Mouse (Mus musculus) limb, embryonic 13.5 days (tissue): ENCODE results near the gene En1. TPM values are rescaled to one million over a fixed set of nuclear protein-coding genes. Genes with fewer than 3 reads are reported as not detected.

ENCODE experiments used
- ATAC-seq: fragments of 200-750 bp; cut with Nextera tagmentation; 2 replicates; pipeline ENCODE4 v1.8.0; 2017; ENCODE audit warnings: low read depth, moderate number of reproducible peaks, moderate TSS enrichment; ENCODE audit not compliant: low FRiP score
- H3K27ac ChIP-seq: fragments of 300-500 bp; sonication (generic); 2 replicates; pipeline ENCODE4 v1.5.1; 2015; ENCODE audit warnings: inconsistent platforms, mild to moderate bottlenecking, moderate library complexity
- H3K27me3 ChIP-seq: fragments of 300-500 bp; sonication (generic); 2 replicates; pipeline ENCODE4 v1.6.1; 2015; ENCODE audit warnings: mild to moderate bottlenecking, inconsistent platforms
- H3K36me3 ChIP-seq: fragments of 300-500 bp; sonication (generic); 2 replicates; pipeline ENCODE4 v1.6.1; 2015; ENCODE audit warnings: inconsistent platforms, mild to moderate bottlenecking, moderate library complexity
- H3K4me1 ChIP-seq: fragments of 300-500 bp; sonication (generic); 2 replicates; pipeline ENCODE4 v1.6.1; 2015; ENCODE audit warnings: inconsistent platforms
- H3K4me2 ChIP-seq: fragments of 300-500 bp; sonication (generic); replicated peaks from 2 replicates; pipeline ENCODE4 v1.6.1; 2015; ENCODE audit warnings: inconsistent platforms, mild to moderate bottlenecking, moderate library complexity
- H3K4me3 ChIP-seq: fragments of 300-500 bp; sonication (generic); 2 replicates; pipeline ENCODE4 v1.5.1; 2015; ENCODE audit warnings: moderate library complexity, mild to moderate bottlenecking, inconsistent platforms
- H3K9ac ChIP-seq: fragments of 300-500 bp; sonication (generic); 2 replicates; pipeline ENCODE4 v1.6.1; 2015; ENCODE audit warnings: mild to moderate bottlenecking, inconsistent platforms
- H3K9me3 ChIP-seq: fragments of 300-500 bp; sonication (generic); 2 replicates; pipeline ENCODE4 v1.6.1; 2016; ENCODE audit warnings: inconsistent platforms
- WGBS: fragments of 180-500 bp; shearing (Covaris S2); methylation state at CpG from one replicate; pipeline ENCODE4 v1.1.7; 2015; 5-methylcytosine and 5-hydroxymethylcytosine counted together
- polyA plus RNA-seq: library from polyadenylated mRNA; unstranded; fragments of >200 nt; fragmentation: Nextera tagmentation; extraction: Ambion mirVana; gene quantifications from 2 replicates; pipeline ENCODE4 v1.2.1, GENCODE M21; 2015

En1 gene
- 2.1 and 2.6 TPM in 2 replicates for polyA plus RNA-seq

- Histone ChIP-seq H3K9me3 (no peaks in the 10 kb centered on the region), H3K27ac (peak within 1 kb of the TSS; percentile 48; the same call in 1 of the 2 replicates), H3K9ac (peak within 1 kb of the TSS; percentile 75), H3K36me3 (no peaks in the 10 kb centered on the region), H3K4me2 (peak within 1 kb of the TSS; percentile 84), H3K4me1 (peaks cover 28% of the 10 kb centered on the region), H3K27me3 (peaks cover 92% of the 10 kb centered on the region), H3K4me3 (peak within 1 kb of the TSS; percentile 54)
- WGBS, result under 1% methylated on average over 35 of the region's 35 CpGs
- ATAC-seq, result peak; percentile 55
Measured at GRCm38 (mm10) chr1:120602031-120602730, at the start of gene En1. Gene En1, plus strand, starts transcription at chr1:120602418.

GRCm38 (mm10) chr1:120556926-120557846, 45.0 kb upstream of the En1 start:
- Histone ChIP-seq H3K9me3 (no peaks in the 10 kb centered on the region), H3K4me2 (no peak overlapping the region), H3K9ac (no peak overlapping the region), H3K27me3 (peaks cover 4% of the 10 kb centered on the region; the same call in 1 of the 2 replicates), H3K36me3 (no peaks in the 10 kb centered on the region), H3K4me1 (no peaks in the 10 kb centered on the region), H3K27ac (no peak overlapping the region), H3K4me3 (no peak overlapping the region)
- ATAC-seq, result no peak
- WGBS, result 73% methylated on average over 15 of the region's 15 CpGs

- H3K27ac ChIP-seq, result no peak overlapping the region
- WGBS, result 68% methylated on average over 9 of the region's 9 CpGs
- H3K27me3 ChIP-seq, result no peaks in the 10 kb centered on the region
- H3K36me3 ChIP-seq, result no peaks in the 10 kb centered on the region
- no peaks in the 10 kb centered on the region for H3K9me3 ChIP-seq
- no peak overlapping the region for H3K4me3 ChIP-seq
- H3K4me1 ChIP-seq, result no peaks in the 10 kb centered on the region
- H3K9ac ChIP-seq, result no peak overlapping the region
- H3K4me2 ChIP-seq, result no peak overlapping the region
- ATAC-seq, result no peak
Measured at GRCm38 (mm10) chr1:120558341-120559285, 43.6 kb upstream of the En1 start.

GRCm38 (mm10) chr1:120559911-120560310, 42.3 kb upstream of the En1 start:
- 85% methylated on average over 5 of the region's 5 CpGs for WGBS
- no peak for ATAC-seq

GRCm38 (mm10) chr1:120581306-120581705, 20.9 kb upstream of the En1 start:
- Histone ChIP-seq H3K4me1 (no peaks in the 10 kb centered on the region), H3K36me3 (no peaks in the 10 kb centered on the region), H3K9me3 (no peaks in the 10 kb centered on the region), H3K4me3 (no peak overlapping the region), H3K27ac (no peak overlapping the region), H3K4me2 (no peak overlapping the region), H3K27me3 (peaks cover 43% of the 10 kb centered on the region), H3K9ac (no peak overlapping the region)
- no peak for ATAC-seq
- 60% methylated on average over 4 of the region's 4 CpGs for WGBS

More at GRCm38 (mm10) chr1:120559911-120560310, 42.3 kb upstream of the En1 start:
- Histone ChIP-seq H3K4me3 (no peak overlapping the region), H3K9ac (no peak overlapping the region), H3K4me2 (no peak overlapping the region), H3K27ac (no peak overlapping the region), H3K9me3 (no peaks in the 10 kb centered on the region), H3K27me3 (no peaks in the 10 kb centered on the region), H3K4me1 (no peaks in the 10 kb centered on the region), H3K36me3 (no peaks in the 10 kb centered on the region)

- no peaks in the 10 kb centered on the region for H3K9me3 ChIP-seq
- WGBS, result 19% methylated on average over 2 of the region's 2 CpGs
- H3K4me1 ChIP-seq, result 0 out of 2 replicates have a peak, but pooled peaks cover 4% of the 10 kb centered on the region
- H3K4me2 ChIP-seq, result no peak overlapping the region
- no peak overlapping the region for H3K4me3 ChIP-seq
- H3K9ac ChIP-seq, result no peak overlapping the region
- H3K27ac ChIP-seq, result no peak overlapping the region
- no peak for ATAC-seq
- no peaks in the 10 kb centered on the region for H3K36me3 ChIP-seq
- H3K27me3 ChIP-seq, result peaks cover 59% of the 10 kb centered on the region
Measured at GRCm38 (mm10) chr1:120585481-120585880, 16.7 kb upstream of the En1 start.

GRCm38 (mm10) chr1:120586500-120587110, 15.6 kb upstream of the En1 start:
- Histone ChIP-seq H3K4me3 (no peak overlapping the region), H3K27me3 (peaks cover 64% of the 10 kb centered on the region), H3K9me3 (no peaks in the 10 kb centered on the region), H3K4me1 (0 out of 2 replicates have a peak, but pooled peaks cover 4% of the 10 kb centered on the region), H3K36me3 (no peaks in the 10 kb centered on the region), H3K27ac (no peak overlapping the region), H3K4me2 (no peak overlapping the region), H3K9ac (no peak overlapping the region)
- no peak for ATAC-seq
- 10% methylated on average over 7 of the region's 7 CpGs for WGBS

- H3K36me3 ChIP-seq, result no peaks in the 10 kb centered on the region
- H3K27me3 ChIP-seq, result peaks cover 64% of the 10 kb centered on the region
- ATAC-seq, result no peak
- 34% methylated on average over 11 of the region's 12 CpGs for WGBS
- H3K4me1 ChIP-seq, result 0 out of 2 replicates have a peak, but pooled peaks cover 4% of the 10 kb centered on the region
- H3K4me2 ChIP-seq, result no peak overlapping the region
- no peak overlapping the region for H3K27ac ChIP-seq
- no peaks in the 10 kb centered on the region for H3K9me3 ChIP-seq
- H3K9ac ChIP-seq, result no peak overlapping the region
- no peak overlapping the region for H3K4me3 ChIP-seq
Measured at GRCm38 (mm10) chr1:120587431-120587830, 14.8 kb upstream of the En1 start.

GRCm38 (mm10) chr1:120587960-120588359, 14.3 kb upstream of the En1 start:
- no peak for ATAC-seq
- Histone ChIP-seq H3K9me3 (no peaks in the 10 kb centered on the region), H3K4me2 (no peak overlapping the region), H3K27me3 (peaks cover 69% of the 10 kb centered on the region), H3K4me1 (0 out of 2 replicates have a peak, but pooled peaks cover 4% of the 10 kb centered on the region), H3K36me3 (no peaks in the 10 kb centered on the region), H3K4me3 (no peak overlapping the region), H3K27ac (no peak overlapping the region), H3K9ac (no peak overlapping the region)
- 69% methylated on average over 4 of the region's 4 CpGs for WGBS

- Histone ChIP-seq H3K4me2 (no peak overlapping the region), H3K9me3 (no peaks in the 10 kb centered on the region), H3K4me3 (no peak overlapping the region), H3K9ac (no peak overlapping the region), H3K27me3 (peaks cover 69% of the 10 kb centered on the region), H3K36me3 (no peaks in the 10 kb centered on the region), H3K4me1 (0 out of 2 replicates have a peak, but pooled peaks cover 4% of the 10 kb centered on the region), H3K27ac (no peak overlapping the region)
- WGBS, result 73% methylated on average over 6 of the region's 6 CpGs
- no peak for ATAC-seq
Measured at GRCm38 (mm10) chr1:120588362-120589027, 13.7 kb upstream of the En1 start.
